ENCODE assay signal across 8 mouse cellular contexts in genomic region chr4:120909558-120910150, GRCm38 (mm10). TPM values are rescaled to one million over a fixed set of nuclear protein-coding genes. Genes with fewer than 3 reads are reported as not detected.
DNase-seq lines count a peak whose midpoint lies in the region; ATAC-seq and TF ChIP-seq lines count a peak whose summit lies in the region.

No protein-coding gene starts in this region.

- no peak for ATAC-seq in embryonic facial prominence, embryonic 13.5 days (ENCODE audit: insufficient number of reproducible peaks, insufficient read depth, low FRiP score, low TSS enrichment, low read depth)
- peak; percentile 47; the same call in 1 of the 2 replicates for ATAC-seq in limb, embryonic 12.5 days (ENCODE audit: insufficient number of reproducible peaks, insufficient read depth, low FRiP score, low TSS enrichment, low read depth)
- ATAC-seq in midbrain, postnatal 0 days (ENCODE audit: low FRiP score): peak; percentile 38; the same call in 1 of the 2 replicates

- H3K9ac ChIP-seq in embryonic facial prominence, embryonic 13.5 days: no peak overlapping the region
- H3K9ac ChIP-seq in limb, embryonic 12.5 days (replicated peaks): no peak overlapping the region
- H3K9ac ChIP-seq in midbrain, postnatal 0 days (replicated peaks; ENCODE audit: low read length, poor library complexity, severe bottlenecking): no peak overlapping the region

- no peaks in the 10 kb centered on the region for H3K9me3 ChIP-seq in embryonic facial prominence, embryonic 13.5 days
- H3K9me3 ChIP-seq in hindbrain, embryonic 10.5 days: no peaks in the 10 kb centered on the region
- no peaks in the 10 kb centered on the region for H3K9me3 ChIP-seq in limb, embryonic 12.5 days
- no peaks in the 10 kb centered on the region for H3K9me3 ChIP-seq in midbrain, postnatal 0 days (ENCODE audit: low read length)

- no peaks in the 10 kb centered on the region for H3K36me3 ChIP-seq in embryonic facial prominence, embryonic 13.5 days
- H3K36me3 ChIP-seq in hindbrain, embryonic 10.5 days: no peaks in the 10 kb centered on the region
- no peaks in the 10 kb centered on the region for H3K36me3 ChIP-seq in limb, embryonic 12.5 days
- no peaks in the 10 kb centered on the region for H3K36me3 ChIP-seq in midbrain, postnatal 0 days (ENCODE audit: insufficient read depth, low read length)

- no peaks in the 10 kb centered on the region for H3K27me3 ChIP-seq in embryonic facial prominence, embryonic 13.5 days
- H3K27me3 ChIP-seq in hindbrain, embryonic 10.5 days (ENCODE audit: insufficient read depth, poor library complexity, severe bottlenecking): no peaks in the 10 kb centered on the region
- H3K27me3 ChIP-seq in limb, embryonic 12.5 days: no peaks in the 10 kb centered on the region
- no peaks in the 10 kb centered on the region for H3K27me3 ChIP-seq in midbrain, postnatal 0 days (ENCODE audit: insufficient read depth, low read length)

- H3K4me3 ChIP-seq in bone marrow, adult 2 months (replicated peaks; ENCODE audit: control insufficient read depth, low read depth, low read length): no peak overlapping the region
- no peak overlapping the region for H3K4me3 ChIP-seq in embryonic facial prominence, embryonic 13.5 days
- no peak overlapping the region for H3K4me3 ChIP-seq in hindbrain, embryonic 10.5 days
- no peak overlapping the region for H3K4me3 ChIP-seq in limb, embryonic 12.5 days (replicated peaks)
- H3K4me3 ChIP-seq in midbrain, postnatal 0 days (ENCODE audit: low read depth, low read length): no peak overlapping the region

- peak; percentile 74 for TF ChIP-seq CTCF in bone marrow, adult 2 months (IDR thresholded peaks at IDR 0.05; ENCODE audit: control insufficient read depth, insufficient read depth, low read length)
- TF ChIP-seq CTCF in midbrain, postnatal 0 days (IDR thresholded peaks at IDR 0.05): peak; percentile 97

- H3K4me1 ChIP-seq in bone marrow, adult 2 months (ENCODE audit: control insufficient read depth, insufficient read depth, low read length): peaks cover 4% of the 10 kb centered on the region
- 0 out of 2 replicates have a peak, but pooled peaks cover 3% of the 10 kb centered on the region for H3K4me1 ChIP-seq in embryonic facial prominence, embryonic 13.5 days
- no peaks in the 10 kb centered on the region for H3K4me1 ChIP-seq in hindbrain, embryonic 10.5 days (replicated peaks)
- H3K4me1 ChIP-seq in limb, embryonic 12.5 days (replicated peaks): no peaks in the 10 kb centered on the region
- H3K4me1 ChIP-seq in midbrain, postnatal 0 days (ENCODE audit: insufficient read depth, low read length): no peaks in the 10 kb centered on the region

- WGBS in bone marrow, adult 2 months: 19% methylated on average over 15 of the region's 15 CpGs
- WGBS in embryonic facial prominence, embryonic 13.5 days: 32% methylated on average over 15 of the region's 15 CpGs
- WGBS in hindbrain, embryonic 10.5 days: 31% methylated on average over 15 of the region's 15 CpGs
- 30% methylated on average over 15 of the region's 15 CpGs for WGBS in limb, embryonic 12.5 days
- 31% methylated on average over 15 of the region's 15 CpGs for WGBS in midbrain, postnatal 0 days

- no peak overlapping the region for H3K27ac ChIP-seq in bone marrow, adult 2 months (ENCODE audit: control insufficient read depth, insufficient read depth, low read depth, low read length, poor library complexity)
- no peak overlapping the region for H3K27ac ChIP-seq in embryonic facial prominence, embryonic 13.5 days
- H3K27ac ChIP-seq in hindbrain, embryonic 10.5 days: no peak overlapping the region
- H3K27ac ChIP-seq in limb, embryonic 12.5 days: no peak overlapping the region
- no peak overlapping the region for H3K27ac ChIP-seq in midbrain, postnatal 0 days (ENCODE audit: low read depth, low read length)

- 0 out of 2 replicates have a peak overlapping the region, but pooled peaks have one; percentile 19 for H3K4me2 ChIP-seq in embryonic facial prominence, embryonic 13.5 days
- no peak overlapping the region for H3K4me2 ChIP-seq in limb, embryonic 12.5 days
- no peak overlapping the region for H3K4me2 ChIP-seq in midbrain, postnatal 0 days (ENCODE audit: low read depth, low read length, poor library complexity, severe bottlenecking)

- DNase-seq in ovary, postnatal 36 days (ENCODE audit: low spot score): peak; percentile 27
- no peak for DNase-seq in ovary, postnatal 10 days (ENCODE audit: low spot score)
- peak; percentile 77 for DNase-seq in hindbrain, embryonic 10.5 days (ENCODE audit: low spot score)
- DNase-seq in midbrain, postnatal 0 days (ENCODE audit: low spot score): peak; percentile 84
- peak; percentile 88 for DNase-seq in thymus, postnatal 0 days (ENCODE audit: low spot score)

- no peak for TF ChIP-seq POLR2A in bone marrow, adult 2 months (IDR thresholded peaks at IDR 0.05; ENCODE audit: borderline replicate concordance, control insufficient read depth, low read depth, low read length)

RNA-seq across cellular contexts. Expression of gene Exo5, which starts 15.2 kb away (rescaled TPM):
- polyA plus RNA-seq in bone marrow, adult 2 months (2011; ENCODE audit: insufficient read depth, insufficient read length, low replicate concordance, missing spikeins): 7.2 and 12.4 TPM in 2 replicates
- polyA plus RNA-seq in embryonic facial prominence, embryonic 13.5 days (2015; fragmentation: Nextera tagmentation; extraction: Ambion mirVana): 33.9 and 35.7 TPM in 2 replicates
- 32.3 and 34.8 TPM in 2 replicates for polyA plus RNA-seq in hindbrain, embryonic 10.5 days (2016; fragmentation: Nextera tagmentation; extraction: Ambion mirVana)
- 34.7 and 34.8 TPM in 2 replicates for polyA plus RNA-seq in limb, embryonic 12.5 days (2016; fragmentation: Nextera tagmentation; extraction: Ambion mirVana)
- total RNA-seq in midbrain, postnatal 0 days (2014; rRNA removed): 11.1 and 13.6 TPM in 2 replicates
- polyA plus RNA-seq in midbrain, postnatal 0 days (2015; fragmentation: Nextera tagmentation; extraction: Ambion mirVana): 13.4 and 14.5 TPM in 2 replicates
- 23.7 and 23.8 TPM in 2 replicates for polyA plus RNA-seq in thymus, postnatal 0 days (2015; fragmentation: Nextera tagmentation; extraction: Ambion mirVana)

RNA-seq across cellular contexts. Expression of gene Zfp69, which starts 41.8 kb away (rescaled TPM):
- polyA plus RNA-seq in bone marrow, adult 2 months (2011; ENCODE audit: insufficient read depth, insufficient read length, low replicate concordance, missing spikeins): 2.4 and 3.6 TPM in 2 replicates
- polyA plus RNA-seq in embryonic facial prominence, embryonic 13.5 days (2015; fragmentation: Nextera tagmentation; extraction: Ambion mirVana): 10.0 and 10.9 TPM in 2 replicates
- 9.2 and 9.3 TPM in 2 replicates for polyA plus RNA-seq in hindbrain, embryonic 10.5 days (2016; fragmentation: Nextera tagmentation; extraction: Ambion mirVana)
- polyA plus RNA-seq in limb, embryonic 12.5 days (2016; fragmentation: Nextera tagmentation; extraction: Ambion mirVana): 12.4 and 13.0 TPM in 2 replicates
- 2.1 and 2.9 TPM in 2 replicates for total RNA-seq in midbrain, postnatal 0 days (2014; rRNA removed)
- polyA plus RNA-seq in midbrain, postnatal 0 days (2015; fragmentation: Nextera tagmentation; extraction: Ambion mirVana): 3.9 and 4.8 TPM in 2 replicates
- polyA plus RNA-seq in thymus, postnatal 0 days (2015; fragmentation: Nextera tagmentation; extraction: Ambion mirVana): 2.4 and 3.8 TPM in 2 replicates

RNA-seq across cellular contexts. Expression of gene Rims3, which starts 55.0 kb away (rescaled TPM):
- 1.4 and 2.9 TPM in 2 replicates for polyA plus RNA-seq in bone marrow, adult 2 months (2011; ENCODE audit: insufficient read depth, insufficient read length, low replicate concordance, missing spikeins)
- polyA plus RNA-seq in embryonic facial prominence, embryonic 13.5 days (2015; fragmentation: Nextera tagmentation; extraction: Ambion mirVana): 0.87 and 1.2 TPM in 2 replicates
- polyA plus RNA-seq in hindbrain, embryonic 10.5 days (2016; fragmentation: Nextera tagmentation; extraction: Ambion mirVana): 3.9 and 5.2 TPM in 2 replicates
- polyA plus RNA-seq in limb, embryonic 12.5 days (2016; fragmentation: Nextera tagmentation; extraction: Ambion mirVana): 0.35 and 0.98 TPM in 2 replicates
- 131 and 140 TPM in 2 replicates for total RNA-seq in midbrain, postnatal 0 days (2014; rRNA removed)
- 34.6 and 37.1 TPM in 2 replicates for polyA plus RNA-seq in midbrain, postnatal 0 days (2015; fragmentation: Nextera tagmentation; extraction: Ambion mirVana)
- 0.30 and 0.35 TPM in 2 replicates for polyA plus RNA-seq in thymus, postnatal 0 days (2015; fragmentation: Nextera tagmentation; extraction: Ambion mirVana)
